Mouse (Mus musculus): ENCODE data around the gene Mon2.

Gene Mon2

DNA sequence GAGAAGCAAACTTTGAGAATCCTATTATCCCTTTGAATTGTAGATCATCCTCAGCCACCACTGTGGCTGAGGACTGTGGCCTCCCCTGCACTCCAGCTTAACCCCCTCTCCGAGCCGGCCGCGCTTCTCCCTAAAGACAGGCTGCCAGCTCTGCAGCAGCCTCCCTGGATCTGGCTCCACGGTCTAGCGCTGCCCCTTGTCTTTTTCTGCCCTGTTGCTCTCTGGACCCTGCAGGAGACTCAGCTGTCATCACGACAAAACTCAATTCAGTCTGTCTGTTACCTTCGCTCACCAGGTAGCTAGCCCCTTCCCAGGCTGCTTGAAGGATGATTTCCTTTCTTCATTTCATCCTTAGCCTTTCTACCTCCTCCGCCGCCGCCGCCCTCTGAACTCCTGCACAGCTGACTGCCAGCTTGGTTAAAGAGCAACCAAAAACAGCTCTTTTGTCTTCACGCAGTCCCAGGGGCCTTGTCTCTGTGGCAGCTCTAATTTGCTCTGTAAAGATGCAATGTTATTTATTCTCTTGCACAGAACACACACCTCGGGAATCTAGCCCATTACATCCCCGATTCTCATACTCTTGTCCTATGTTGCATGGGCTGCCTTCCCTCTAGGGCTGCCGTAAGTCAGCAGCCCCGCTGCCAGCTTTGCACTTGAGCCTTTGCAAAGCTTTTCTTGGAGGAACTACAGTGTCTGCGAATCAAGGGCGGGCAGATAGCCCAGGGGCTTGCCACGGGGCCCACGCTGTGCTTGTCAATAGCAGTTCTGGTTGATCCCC lies 112.7 kb downstream of the Mon2 start:
- peak; percentile 74 for DNase-seq (ENCODE audit: low spot score)

- no peak for DNase-seq (ENCODE audit: low spot score)
Observed at GRCm38 (mm10) chr10:122962651-122963050, 113.7 kb downstream of the Mon2 start.

- DNase-seq (ENCODE audit: low spot score): no peak
Observed at GRCm38 (mm10) chr10:122961494-122961893, 114.8 kb downstream of the Mon2 start.

- DNase-seq (ENCODE audit: low spot score): no peak
Observed at GRCm38 (mm10) chr10:122960738-122961137, 115.6 kb downstream of the Mon2 start.

- no peak for DNase-seq (ENCODE audit: low spot score)
Observed at GRCm38 (mm10) chr10:122960216-122960615, 116.1 kb downstream of the Mon2 start.

DNA sequence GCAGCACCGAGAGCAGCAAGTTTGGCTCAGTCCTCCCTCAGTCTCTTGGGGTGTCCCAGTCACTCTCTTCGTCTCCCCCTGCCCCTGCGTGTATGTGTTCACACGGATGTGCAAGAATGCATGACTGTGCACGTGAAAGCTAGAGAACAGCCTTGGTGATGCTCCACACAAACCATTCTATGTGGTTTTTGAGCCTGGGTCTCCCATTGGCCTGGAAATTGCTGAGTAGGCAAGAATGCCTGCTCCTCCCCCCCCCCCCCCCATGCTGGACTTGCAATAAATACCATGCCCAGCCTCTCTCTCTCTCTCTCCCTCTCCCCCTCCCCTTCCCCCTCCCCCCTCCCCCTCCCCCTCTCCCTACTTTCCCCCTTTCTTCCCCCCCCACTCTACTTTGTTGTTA lies 117.6 kb downstream of the Mon2 start:
- no peak for DNase-seq (ENCODE audit: low spot score)

GRCm38 (mm10) chr10:122957918-122958317 lies 118.4 kb downstream of the Mon2 start:
- DNase-seq (ENCODE audit: low spot score): no peak

DNA sequence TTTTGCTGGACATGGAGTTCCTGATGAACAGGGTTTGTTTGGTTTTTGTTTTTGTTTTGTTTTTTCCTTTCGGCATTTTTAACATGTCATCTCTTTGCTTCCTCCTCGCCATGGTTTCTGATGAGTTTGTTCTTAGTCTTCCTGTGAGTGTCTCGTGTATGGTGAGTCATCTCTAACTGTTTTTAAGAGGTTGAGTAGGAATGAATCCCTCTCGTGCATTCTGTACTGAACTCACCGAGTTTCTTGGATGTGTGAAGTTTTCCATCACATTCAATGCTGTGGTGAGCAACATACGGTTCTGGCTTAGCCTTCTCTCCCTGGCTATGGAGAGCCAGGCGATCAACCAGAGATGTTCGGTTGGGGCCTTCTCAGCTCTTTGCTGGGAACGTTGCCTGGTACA lies 122.7 kb downstream of the Mon2 start:
- DNase-seq (ENCODE audit: low spot score): no peak

DNA sequence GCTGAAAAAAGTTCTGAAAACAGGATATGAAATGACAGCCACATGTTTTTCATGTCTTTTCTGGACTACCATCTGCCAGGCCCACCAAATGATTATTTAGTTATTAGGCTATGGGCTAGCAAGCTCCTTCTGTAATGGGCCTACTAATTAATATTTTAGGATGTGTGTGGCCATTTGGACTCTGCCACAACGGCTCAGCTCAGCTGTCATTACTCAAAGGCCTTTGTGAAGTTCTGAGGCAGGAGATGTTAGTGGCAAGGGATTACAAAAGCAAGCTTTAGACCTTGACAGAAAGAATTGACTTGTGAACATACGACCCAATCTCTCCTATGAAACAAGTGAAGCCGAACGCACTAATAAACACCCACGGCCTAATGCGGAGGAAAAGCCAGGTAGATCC lies 125.3 kb downstream of the Mon2 start:
- no peak for DNase-seq (ENCODE audit: low spot score)

GRCm38 (mm10) chr10:122944888-122945287 lies 131.4 kb downstream of the Mon2 start:
- DNase-seq (ENCODE audit: low spot score): no peak

DNA sequence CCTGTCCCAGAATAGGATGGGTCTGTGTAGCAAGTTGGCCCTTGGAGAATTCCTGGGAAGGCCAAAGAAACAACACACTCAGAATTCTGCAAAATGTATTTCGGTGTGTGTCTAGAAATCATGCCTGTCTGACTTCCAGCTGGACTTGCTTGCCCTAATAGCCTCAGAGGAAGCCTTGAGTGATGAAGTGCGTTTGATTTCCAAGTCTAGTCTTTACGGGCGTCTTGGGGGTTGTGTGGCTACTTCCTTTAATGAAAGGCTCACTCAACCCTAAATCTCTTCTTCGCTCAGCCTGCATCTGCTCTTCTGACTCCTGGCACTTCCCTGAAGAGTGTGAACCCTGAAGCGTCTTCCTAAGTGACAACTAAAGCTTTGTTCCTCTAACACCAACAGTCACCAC lies 132.5 kb downstream of the Mon2 start:
- no peak for DNase-seq (ENCODE audit: low spot score)

- DNase-seq (ENCODE audit: low spot score): no peak
Observed at GRCm38 (mm10) chr10:122942771-122943170, 133.5 kb downstream of the Mon2 start.

Data from MN1 (cell line).